Mouse (Mus musculus) intestine, embryonic 14.5 days (tissue): ENCODE measurements around the gene Wdr11. TPM values are rescaled to one million over a fixed set of nuclear protein-coding genes. Genes with fewer than 3 reads are reported as not detected.

Experiments used
- ATAC-seq: fragments of 200-750 bp; cut with Nextera tagmentation; replicated peaks from 2 replicates; pipeline ENCODE4 v1.8.0; 2017; ENCODE audit warnings: low read depth, moderate number of reproducible peaks, moderate TSS enrichment, moderate library complexity; ENCODE audit not compliant: low FRiP score, low TSS enrichment
- DNase-seq: peaks from one replicate; pipeline ENCODE4 v3.0.0-alpha.2; 2018; ENCODE audit warnings: low spot score
- H3K27ac ChIP-seq: fragments of 300-500 bp; sonication (generic); 2 replicates; pipeline ENCODE4 v1.5.1; 2014; ENCODE audit warnings: low read depth, mild to moderate bottlenecking, control low read depth
- H3K27me3 ChIP-seq: fragments of 300-500 bp; sonication (generic); replicated peaks from 2 replicates; pipeline ENCODE4 v1.6.1; 2014; ENCODE audit warnings: low read length, control low read depth; ENCODE audit not compliant: control insufficient read depth, insufficient read depth
- H3K36me3 ChIP-seq: fragments of 300-500 bp; sonication (generic); 2 replicates; pipeline ENCODE4 v1.6.1; 2014; ENCODE audit warnings: low read length, control low read depth; ENCODE audit not compliant: control insufficient read depth, insufficient read depth
- H3K4me1 ChIP-seq: fragments of 300-500 bp; sonication (generic); replicated peaks from 2 replicates; pipeline ENCODE4 v1.6.1; 2014; ENCODE audit warnings: low read length, control low read depth, mixed read lengths; ENCODE audit not compliant: control insufficient read depth, insufficient read depth
- H3K4me2 ChIP-seq: fragments of 300-500 bp; sonication (generic); 2 replicates; pipeline ENCODE4 v1.6.1; 2014; ENCODE audit warnings: low read length
- H3K4me3 ChIP-seq: fragments of 300-500 bp; sonication (generic); 2 replicates; pipeline ENCODE4 v1.5.1; 2014; ENCODE audit warnings: low read depth, low read length, control low read depth, mixed read lengths
- H3K9ac ChIP-seq: fragments of 300-500 bp; sonication (generic); 2 replicates; pipeline ENCODE4 v1.6.1; 2014; ENCODE audit warnings: mild to moderate bottlenecking, low read length
- H3K9me3 ChIP-seq: fragments of 300-500 bp; sonication (generic); 2 replicates; pipeline ENCODE4 v1.6.1; 2016; ENCODE audit warnings: low read length, control low read depth; ENCODE audit not compliant: control insufficient read depth
- WGBS: fragments of 180-500 bp; shearing (Covaris S2); extraction: QIAGEN DNeasy Blood & Tissue Kit; methylation state at CpG from one replicate; pipeline ENCODE4 v1.1.7; 2014; 5-methylcytosine and 5-hydroxymethylcytosine counted together
- polyA plus RNA-seq: library from polyadenylated mRNA; unstranded; fragments of >200 nt; fragmentation: Nextera tagmentation; extraction: Ambion mirVana; gene quantifications from 2 replicates; pipeline ENCODE4 v1.2.1, GENCODE M21; 2014

Wdr11 gene
- polyA plus RNA-seq, 1 experiment from 2014 or later, result 39.3 TPM

- H3K4me2 ChIP-seq, result no peak overlapping the region
- no peak for ATAC-seq
- H3K4me3 ChIP-seq, result no peak overlapping the region
- no peak overlapping the region for H3K9ac ChIP-seq
- H3K27ac ChIP-seq, result no peak overlapping the region
- no peaks in the 10 kb centered on the region for H3K9me3 ChIP-seq
- no peak for DNase-seq
- H3K4me1 ChIP-seq, result peaks cover 31% of the 10 kb centered on the region
- H3K36me3 ChIP-seq, result no peaks in the 10 kb centered on the region
- no peaks in the 10 kb centered on the region for H3K27me3 ChIP-seq
- WGBS, result 37% methylated on average over 3 of the region's 3 CpGs
These were observed 90.9 kb downstream of the Wdr11 start for GRCm38 (mm10) chr7:129682525-129682924.

GRCm38 (mm10) chr7:129685326-129685725 is 93.7 kb downstream of the Wdr11 start:
- ATAC-seq, result no peak
- Histone ChIP-seq H3K4me1 (peaks cover 19% of the 10 kb centered on the region), H3K27me3 (no peaks in the 10 kb centered on the region), H3K4me2 (no peak overlapping the region), H3K36me3 (no peaks in the 10 kb centered on the region), H3K9me3 (no peaks in the 10 kb centered on the region), H3K9ac (no peak overlapping the region), H3K27ac (no peak overlapping the region), H3K4me3 (no peak overlapping the region)
- WGBS, result 82% methylated on average over 5 of the region's 5 CpGs
- DNase-seq, result peak; percentile 48
